Comparison of ENCODE assay signal across 15 mouse cellular contexts in the genomic region with DNA sequence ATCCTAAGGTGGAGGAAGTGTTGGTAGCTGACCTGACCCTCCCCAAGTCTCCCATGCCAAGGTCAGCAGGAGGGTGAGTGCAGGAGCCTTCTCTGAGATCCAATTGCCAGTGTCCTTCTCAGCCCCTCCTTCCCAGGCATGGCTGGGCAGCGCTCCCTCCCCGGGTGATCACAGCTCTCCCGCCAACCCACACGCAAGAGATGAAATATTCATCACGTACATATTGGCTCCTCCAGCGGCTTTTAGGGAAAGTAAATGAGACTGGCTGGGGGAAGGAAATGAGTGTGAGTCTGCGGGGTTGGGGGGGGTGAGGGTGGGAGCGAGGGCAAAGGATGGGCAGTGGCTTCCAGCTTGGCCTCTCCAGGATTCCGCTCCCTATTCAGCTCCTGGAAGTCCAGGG.
"Had no signal": no experiment of that assay in that cellular context is flagged by ENCODE, and none has a peak within 500 bp of the region (broad histone marks: within the 10 kb centered on the region; RNA-seq: fewer than 3 reads in every experiment).

No protein-coding gene starts in this region.

- H3K4me1 ChIP-seq: liver, embryonic 15.5 days; stomach, embryonic 15.5 days had no signal

- H3K9ac ChIP-seq: liver, embryonic 15.5 days; neural tube, embryonic 13.5 days; stomach, embryonic 15.5 days had no signal

- H3K27ac ChIP-seq: layer of hippocampus, adult 2 months; limb, embryonic 10.5 days; liver, embryonic 15.5 days; neural tube, embryonic 13.5 days; stomach, embryonic 15.5 days had no signal

- DNase-seq: kidney, adult 18-20 months; kidney, postnatal 10 days; kidney, postnatal 4 days; lung, adult 2 months; lung, postnatal 36 days; right cerebral cortex, postnatal 14 days; thymus, adult 2 months; thymus, postnatal 25 days had no signal

- H3K4me3 ChIP-seq: layer of hippocampus, adult 2 months; limb, embryonic 10.5 days; liver, embryonic 15.5 days; neural tube, embryonic 13.5 days; stomach, embryonic 15.5 days had no signal

- H3K9me3 ChIP-seq: limb, embryonic 10.5 days; liver, embryonic 15.5 days; neural tube, embryonic 13.5 days; stomach, embryonic 15.5 days had no signal

- H3K36me3 ChIP-seq: limb, embryonic 10.5 days; liver, embryonic 15.5 days; neural tube, embryonic 13.5 days; stomach, embryonic 15.5 days had no signal

- ATAC-seq: lung, postnatal 0 days had no signal

- H3K4me2 ChIP-seq: liver, embryonic 11.5 days; liver, embryonic 15.5 days; neural tube, embryonic 13.5 days; stomach, embryonic 15.5 days had no signal
